Mouse (Mus musculus) urinary bladder, postnatal 0 days (tissue): ENCODE measurements around the gene Pop5. TPM values are rescaled to one million over a fixed set of nuclear protein-coding genes. Genes with fewer than 3 reads are reported as not detected.

Experiments used
- polyA plus RNA-seq: library from polyadenylated mRNA; unstranded; fragments of >200 nt; fragmentation: Nextera tagmentation; extraction: Ambion mirVana; gene quantifications from 2 replicates; pipeline ENCODE4 v1.2.1, GENCODE M21; 2015

Gene Pop5
- 55.1 and 57.7 TPM in 2 replicates for polyA plus RNA-seq

DNA sequence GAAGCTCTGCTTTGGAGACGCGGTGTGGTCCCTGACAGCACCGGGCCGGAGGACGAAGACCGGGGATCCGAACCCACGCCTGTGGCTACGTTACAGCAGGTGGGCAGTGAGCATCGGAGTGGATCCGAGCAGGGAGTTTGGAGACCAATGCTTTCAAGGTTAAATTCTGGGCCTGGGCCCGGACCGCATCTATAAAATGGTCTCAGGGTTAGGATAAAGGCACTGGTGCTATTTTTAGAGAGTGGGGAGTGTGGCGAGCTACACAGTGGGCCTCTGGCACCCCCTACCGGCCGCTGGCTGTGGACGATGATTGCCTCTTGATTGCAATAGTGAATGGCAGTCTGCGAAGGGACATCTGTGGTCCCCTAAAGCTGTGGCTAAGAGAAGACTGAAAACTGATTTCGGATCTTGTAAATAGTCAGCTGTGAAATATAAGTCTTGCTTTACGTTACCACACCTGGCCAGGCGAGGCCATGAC is at the start of gene Pop5:
TSS of gene Pop5 (plus strand) at position 51 of the 478 bp plus-strand sequence.

DNA sequence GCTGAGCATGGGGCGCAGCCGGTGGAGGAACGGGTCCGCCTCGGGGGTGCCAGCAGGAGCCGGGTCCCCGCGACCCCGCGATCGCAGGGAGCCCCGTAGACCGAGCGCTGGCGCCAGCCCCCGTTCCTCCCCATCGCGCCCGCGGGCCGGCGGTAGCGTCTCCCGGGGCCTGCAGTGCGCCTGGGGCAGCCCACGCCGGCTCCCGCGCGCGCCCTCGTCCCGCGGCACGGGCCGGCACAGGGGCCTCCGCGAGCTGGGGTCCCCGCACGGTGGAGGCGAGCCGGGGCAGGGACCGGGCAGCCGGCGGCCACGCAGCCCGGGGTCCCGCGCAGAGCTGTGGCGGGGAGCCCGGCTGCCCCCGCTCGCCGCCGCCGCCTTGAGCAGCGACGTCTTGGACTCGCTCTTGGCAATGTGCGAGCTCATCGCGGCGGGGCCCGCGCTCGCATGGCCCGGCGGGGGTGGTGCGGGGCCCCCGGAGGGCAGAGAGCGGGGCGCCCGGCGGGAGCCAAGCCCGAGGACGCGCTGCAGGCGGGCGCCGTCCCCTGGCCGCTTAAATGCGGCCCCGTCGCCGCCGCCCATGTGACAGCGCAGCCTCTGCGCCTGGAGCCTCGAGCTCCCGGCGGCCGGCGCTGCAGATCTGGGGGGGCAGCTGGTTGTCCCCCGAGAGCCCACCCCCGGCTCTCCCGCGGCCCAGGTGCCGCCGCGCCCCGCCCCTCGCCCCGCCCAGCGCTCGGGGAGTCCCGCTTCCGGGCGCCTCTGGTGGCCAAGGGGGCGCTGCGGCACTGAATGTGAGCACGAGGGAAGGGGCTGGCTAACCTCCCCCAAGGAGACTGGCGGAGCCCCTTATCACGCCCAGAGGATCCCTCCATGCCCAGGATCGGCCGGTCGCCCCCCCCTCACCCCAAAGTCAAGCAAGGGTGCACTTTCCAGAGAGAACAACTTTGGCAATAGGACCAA is 41.7 kb upstream of the Pop5 start, which contains the start of gene Cabp1:
TSS of gene Cabp1 (minus strand) at position 713 of the 957 bp plus-strand sequence.

DNA sequence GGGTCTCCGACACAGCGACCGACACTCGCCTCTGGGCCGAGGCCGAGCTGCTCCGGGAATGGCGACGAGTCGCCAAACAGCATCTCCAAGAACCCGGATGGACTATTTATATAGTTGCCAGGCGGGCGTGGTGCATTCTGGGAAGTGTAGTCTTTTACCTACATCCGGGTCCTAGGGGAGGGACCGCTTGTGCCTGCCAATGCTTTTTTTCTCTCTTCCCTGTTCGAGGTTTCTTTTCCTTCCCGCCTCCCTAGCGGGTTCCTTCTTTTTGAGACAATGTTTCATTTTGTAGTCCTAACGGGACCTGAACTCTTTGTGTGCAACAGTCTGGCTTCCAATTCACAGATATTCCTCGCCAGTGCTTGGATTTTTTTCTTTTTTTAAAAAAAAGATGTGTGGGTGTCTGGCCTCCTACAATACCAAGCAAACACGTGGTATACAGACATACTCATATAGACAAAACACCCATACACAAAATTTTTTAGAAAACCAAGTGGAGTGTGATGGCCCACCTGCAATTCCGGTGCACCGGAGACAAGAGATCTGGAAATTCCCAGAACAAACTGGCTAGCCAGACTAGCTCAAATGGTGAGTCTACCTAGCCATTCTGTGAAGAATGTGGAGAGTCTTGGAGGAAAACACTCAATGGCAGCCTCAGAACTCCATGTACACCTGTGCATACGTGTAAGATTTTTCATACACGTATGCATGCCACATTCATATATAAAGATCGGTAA is 37.3 kb downstream of the Pop5 start, which contains the start of gene Rnf10:
TSS of gene Rnf10 (minus strand) at position 87 of the 737 bp plus-strand sequence.

DNA sequence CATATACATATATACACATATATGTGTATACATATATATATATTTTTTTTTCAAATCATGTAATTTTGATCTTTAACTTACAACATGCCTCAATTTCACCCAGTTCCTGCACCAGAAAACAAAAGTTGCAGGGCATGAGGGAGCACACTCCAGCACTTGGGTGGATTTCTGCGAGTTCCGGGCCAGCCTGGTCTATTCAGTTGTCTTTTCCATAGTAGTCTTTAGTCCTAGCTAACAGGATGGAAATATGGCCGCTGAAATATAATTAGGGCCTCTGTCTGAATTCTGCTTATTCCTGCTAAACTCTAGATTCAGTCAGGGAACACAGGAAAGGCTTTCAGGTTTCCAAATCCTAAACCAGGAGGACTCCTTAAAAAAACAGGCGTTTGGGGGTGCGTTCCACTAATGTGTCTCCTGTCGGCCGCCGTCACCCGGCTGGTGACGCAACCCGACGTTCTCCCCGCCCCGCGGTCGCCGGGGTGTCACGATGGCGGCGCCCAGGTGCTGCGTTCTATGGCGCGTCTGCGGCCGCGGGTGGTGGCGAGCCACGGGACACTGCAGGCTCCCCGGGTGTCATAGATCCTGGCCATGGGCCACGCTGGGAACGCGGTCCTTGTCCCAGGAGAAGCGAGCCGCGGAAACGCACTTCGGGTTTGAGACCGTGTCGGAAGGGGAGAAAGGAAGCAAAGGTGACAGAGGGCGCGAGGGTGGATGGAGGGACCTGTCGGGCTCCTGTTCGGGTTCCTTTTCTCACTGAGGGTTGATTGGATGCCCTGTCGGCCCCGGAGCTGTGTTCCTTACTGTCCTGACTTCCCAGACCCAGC is 43.8 kb downstream of the Pop5 start, which contains the start of gene Coq5:
TSS of gene Coq5 (plus strand) at position 441 of the 824 bp plus-strand sequence.

Other genes starting within 250 kb of the Pop5 start
- 18.3 and 20.3 TPM in 2 replicates for gene Sppl3, start 224.7 kb upstream of the Pop5 start, polyA plus RNA-seq
- 29.1 and 29.8 TPM in 2 replicates for gene Gm10401, start 137.5 kb upstream of the Pop5 start, polyA plus RNA-seq
- 57.0 and 62.5 TPM in 2 replicates for gene Acads, start 116.5 kb upstream of the Pop5 start, polyA plus RNA-seq
- 15.0 and 15.1 TPM in 2 replicates for gene Unc119b, start 100.9 kb upstream of the Pop5 start, polyA plus RNA-seq
- gene Mlec, start 77.7 kb upstream of the Pop5 start, polyA plus RNA-seq, result 41.6 and 47.0 TPM in 2 replicates
- gene Cabp1, start 41.5 kb upstream of the Pop5 start, polyA plus RNA-seq, result 0.48 and 1.2 TPM in 2 replicates
- 118 and 129 TPM in 2 replicates for gene Rnf10, start 37.1 kb downstream of the Pop5 start, polyA plus RNA-seq
- 24.6 and 27.9 TPM in 2 replicates for gene Coq5, start 43.8 kb downstream of the Pop5 start, polyA plus RNA-seq
- 1,629 and 1,654 TPM in 2 replicates for gene Dynll1, start 65.2 kb downstream of the Pop5 start, polyA plus RNA-seq
- gene Srsf9, start 91.3 kb downstream of the Pop5 start, polyA plus RNA-seq, result 119 and 134 TPM in 2 replicates
- gene Gatc, start 105.3 kb downstream of the Pop5 start, polyA plus RNA-seq, result 11.7 and 15.4 TPM in 2 replicates
- gene Triap1, start 105.4 kb downstream of the Pop5 start, polyA plus RNA-seq, result 57.1 TPM in 2 replicates
- gene Cox6a1, start 113.1 kb downstream of the Pop5 start, polyA plus RNA-seq, result 1,380 and 1,477 TPM in 2 replicates
- 0.98 and 1.5 TPM in 2 replicates for gene Msi1, start 193.8 kb downstream of the Pop5 start, polyA plus RNA-seq
- gene Pla2g1b, start 230.4 kb downstream of the Pop5 start, polyA plus RNA-seq, result not detected in 2 replicates
- gene Sirt4, start 248.9 kb downstream of the Pop5 start, polyA plus RNA-seq, result 13.6 and 14.6 TPM in 2 replicates